Mouse (Mus musculus) right cerebral cortex, postnatal 4 days (tissue): Measurements from ENCODE around the gene Rom1.
"Not testable (repeated sequence)": the region's sequence is repeated elsewhere in the genome, so short reads cannot be mapped to it uniquely, and the experiment has no call there.

Experiments used
- DNase-seq: peaks from one replicate; pipeline ENCODE4 v3.0.0-alpha.2; 2022

Gene Rom1

GRCm38 (mm10) chr19:8929224-8930088 is at the start of gene Rom1, which contains the start of gene Eml3:
Gene Rom1, minus strand, starts transcription at chr19:8929356.
Gene Eml3, plus strand, starts transcription at chr19:8929552.
- DNase-seq = peak; percentile 54

GRCm38 (mm10) chr19:8976535-8976934 is 47.4 kb upstream of the Rom1 start:
- no peak for DNase-seq

GRCm38 (mm10) chr19:8975491-8975890 is 46.3 kb upstream of the Rom1 start:
- DNase-seq = no peak

GRCm38 (mm10) chr19:8974638-8975037 is 45.5 kb upstream of the Rom1 start:
- no peak for DNase-seq

- not testable (repeated sequence) for DNase-seq
Observed at GRCm38 (mm10) chr19:8972491-8972890, 43.3 kb upstream of the Rom1 start.

- DNase-seq = no peak
Observed at GRCm38 (mm10) chr19:8967893-8968292, 38.7 kb upstream of the Rom1 start.

- DNase-seq = no peak
Observed at GRCm38 (mm10) chr19:8967373-8967743, 38.2 kb upstream of the Rom1 start.

- DNase-seq = peak; percentile 95
Observed at GRCm38 (mm10) chr19:8966590-8967372, 37.6 kb upstream of the Rom1 start, which contains the start of gene Eef1g. Gene Eef1g, plus strand, starts transcription at chr19:8967041.

GRCm38 (mm10) chr19:8966198-8966589 is 37.0 kb upstream of the Rom1 start:
- no peak for DNase-seq

GRCm38 (mm10) chr19:8965771-8966170 is 36.6 kb upstream of the Rom1 start:
- no peak for DNase-seq

- DNase-seq = no peak
Observed at GRCm38 (mm10) chr19:8965075-8965474, 35.9 kb upstream of the Rom1 start.

- no peak for DNase-seq
Observed at GRCm38 (mm10) chr19:8962256-8962655, 33.1 kb upstream of the Rom1 start.

GRCm38 (mm10) chr19:8954171-8954570 is 25.0 kb upstream of the Rom1 start:
- DNase-seq = no peak

- peak; percentile 81 for DNase-seq
Observed at GRCm38 (mm10) chr19:8953135-8954039, 24.2 kb upstream of the Rom1 start, which contains the start of gene Tut1. Gene Tut1, plus strand, starts transcription at chr19:8953847.

GRCm38 (mm10) chr19:8952241-8952640 is 23.1 kb upstream of the Rom1 start:
- DNase-seq = peak; percentile 25

- no peak for DNase-seq
Observed at GRCm38 (mm10) chr19:8950190-8950589, 21.0 kb upstream of the Rom1 start.

- DNase-seq = no peak
Observed at GRCm38 (mm10) chr19:8946929-8947328, 17.8 kb upstream of the Rom1 start.

- DNase-seq = no peak
Observed at GRCm38 (mm10) chr19:8945251-8945650, 16.1 kb upstream of the Rom1 start.

GRCm38 (mm10) chr19:8944750-8945149 is 15.6 kb upstream of the Rom1 start:
- peak; percentile 55 for DNase-seq

- DNase-seq = no peak
Observed at GRCm38 (mm10) chr19:8944062-8944461, 14.9 kb upstream of the Rom1 start.

- DNase-seq = no peak
Observed at GRCm38 (mm10) chr19:8943047-8943446, 13.9 kb upstream of the Rom1 start.

GRCm38 (mm10) chr19:8942276-8942964 is 13.3 kb upstream of the Rom1 start:
- DNase-seq = peak; percentile 58
